Mouse (Mus musculus): ENCODE results near the gene Cd300ld2. TPM values are rescaled to one million over a fixed set of nuclear protein-coding genes. Genes with fewer than 3 reads are reported as not detected.

Gene Cd300ld2
- polyA plus RNA-seq, 1 experiment from 2014 or later = not detected

GRCm38 (mm10) chr11:115001474-115002040, 14.4 kb downstream of the Cd300ld2 start, which contains the start of gene Cd300c2:
Gene Cd300c2 (minus strand): TSS chr11:115001880.
- H3K4me2 ChIP-seq (replicated peaks) = no peak within 1 kb of the TSS
- H3K9me3 ChIP-seq = no peaks in the 10 kb centered on the region
- H3K9ac ChIP-seq (replicated peaks) = no peak within 1 kb of the TSS
- no peak for ATAC-seq (ENCODE audit: low FRiP score, low read depth)
- H3K4me3 ChIP-seq = no peak within 1 kb of the TSS
- H3K27ac ChIP-seq (replicated peaks) = no peak within 1 kb of the TSS
- no peaks in the 10 kb centered on the region for H3K4me1 ChIP-seq
- 91% methylated on average over 7 of the region's 7 CpGs for WGBS
- no peaks in the 10 kb centered on the region for H3K36me3 ChIP-seq
- H3K27me3 ChIP-seq = no peaks in the 10 kb centered on the region

GRCm38 (mm10) chr11:114989793-114990192, 26.2 kb downstream of the Cd300ld2 start, which contains the start of gene Cd300ld:
Gene Cd300ld (minus strand): TSS chr11:114989922.
- no peak within 1 kb of the TSS for H3K27ac ChIP-seq (replicated peaks)
- no peaks in the 10 kb centered on the region for H3K9me3 ChIP-seq
- no peak within 1 kb of the TSS for H3K9ac ChIP-seq (replicated peaks)
- 87% methylated on average over 4 of the region's 4 CpGs for WGBS
- H3K4me3 ChIP-seq = no peak within 1 kb of the TSS
- ATAC-seq (ENCODE audit: low FRiP score, low read depth) = no peak
- H3K27me3 ChIP-seq = no peaks in the 10 kb centered on the region
- H3K4me1 ChIP-seq = no peaks in the 10 kb centered on the region
- no peaks in the 10 kb centered on the region for H3K36me3 ChIP-seq
- H3K4me2 ChIP-seq (replicated peaks) = no peak within 1 kb of the TSS

GRCm38 (mm10) chr11:114981866-114982265, 34.1 kb downstream of the Cd300ld2 start:
- no peak overlapping the region for H3K4me2 ChIP-seq (replicated peaks)
- H3K36me3 ChIP-seq = no peaks in the 10 kb centered on the region
- H3K9me3 ChIP-seq = peaks cover 15% of the 10 kb centered on the region
- H3K27me3 ChIP-seq = no peaks in the 10 kb centered on the region
- no peak for ATAC-seq (ENCODE audit: low FRiP score, low read depth)
- H3K4me3 ChIP-seq = no peak overlapping the region
- no peak overlapping the region for H3K27ac ChIP-seq (replicated peaks)
- no peaks in the 10 kb centered on the region for H3K4me1 ChIP-seq
- H3K9ac ChIP-seq (replicated peaks) = no peak overlapping the region
- WGBS = 75% methylated on average over 3 of the region's 4 CpGs

GRCm38 (mm10) chr11:114972726-114973125, 43.3 kb downstream of the Cd300ld2 start:
- no peaks in the 10 kb centered on the region for H3K27me3 ChIP-seq
- no peak for ATAC-seq (ENCODE audit: low FRiP score, low read depth)
- H3K36me3 ChIP-seq = no peaks in the 10 kb centered on the region
- H3K4me2 ChIP-seq (replicated peaks) = no peak overlapping the region
- no peak overlapping the region for H3K4me3 ChIP-seq
- no peak overlapping the region for H3K27ac ChIP-seq (replicated peaks)
- 92% methylated on average over 10 of the region's 10 CpGs for WGBS
- H3K9ac ChIP-seq (replicated peaks) = no peak overlapping the region
- H3K9me3 ChIP-seq = peaks cover 20% of the 10 kb centered on the region
- H3K4me1 ChIP-seq = no peaks in the 10 kb centered on the region

- H3K27me3 ChIP-seq = no peaks in the 10 kb centered on the region
- H3K9me3 ChIP-seq = peaks cover 10% of the 10 kb centered on the region; the same call in 1 of the 2 replicates
- no peak within 1 kb of the TSS for H3K9ac ChIP-seq (replicated peaks)
- H3K27ac ChIP-seq (replicated peaks) = no peak within 1 kb of the TSS
- H3K4me3 ChIP-seq = no peak within 1 kb of the TSS
- 85% methylated on average over 9 of the region's 9 CpGs for WGBS
- no peaks in the 10 kb centered on the region for H3K4me1 ChIP-seq
- no peaks in the 10 kb centered on the region for H3K36me3 ChIP-seq
- no peak for ATAC-seq (ENCODE audit: low FRiP score, low read depth)
- H3K4me2 ChIP-seq (replicated peaks) = no peak within 1 kb of the TSS
Measured at GRCm38 (mm10) chr11:114968752-114969207, 47.2 kb downstream of the Cd300ld2 start, which contains the start of gene Cd300c. Gene Cd300c (minus strand): TSS chr11:114969157.

GRCm38 (mm10) chr11:114965182-114965828, 50.7 kb downstream of the Cd300ld2 start:
- Histone ChIP-seq H3K9ac (replicated peaks) (no peak overlapping the region), H3K4me3 (no peak overlapping the region), H3K36me3 (no peaks in the 10 kb centered on the region), H3K27ac (replicated peaks) (no peak overlapping the region), H3K9me3 (no peaks in the 10 kb centered on the region), H3K4me1 (no peaks in the 10 kb centered on the region), H3K4me2 (replicated peaks) (no peak overlapping the region), H3K27me3 (no peaks in the 10 kb centered on the region)
- no peak for ATAC-seq (ENCODE audit: low FRiP score, low read depth)
- 77% methylated on average over 3 of the region's 3 CpGs for WGBS

GRCm38 (mm10) chr11:114960369-114960768, 55.6 kb downstream of the Cd300ld2 start:
- Histone ChIP-seq H3K27ac (replicated peaks) (no peak overlapping the region), H3K4me3 (no peak overlapping the region), H3K9me3 (no peaks in the 10 kb centered on the region), H3K4me1 (no peaks in the 10 kb centered on the region), H3K4me2 (replicated peaks) (no peak overlapping the region), H3K27me3 (no peaks in the 10 kb centered on the region), H3K9ac (replicated peaks) (no peak overlapping the region), H3K36me3 (no peaks in the 10 kb centered on the region)
- ATAC-seq (ENCODE audit: low FRiP score, low read depth) = no peak
- WGBS = 86% methylated on average over 1 of the region's 1 CpGs

Other genes with a start within 250 kb of the Cd300ld2 start
- 61.0 and 68.5 TPM in 2 replicates for gene Btbd17, start 220.2 kb downstream of the Cd300ld2 start, polyA plus RNA-seq (2016; fragmentation: Nextera tagmentation; extraction: Ambion mirVana)
- gene Gpr142, start 217.3 kb downstream of the Cd300ld2 start, polyA plus RNA-seq (2016; fragmentation: Nextera tagmentation; extraction: Ambion mirVana) = not detected in 2 replicates
- 10.4 and 16.8 TPM in 2 replicates for gene Gprc5c, start 165.0 kb downstream of the Cd300ld2 start, polyA plus RNA-seq (2016; fragmentation: Nextera tagmentation; extraction: Ambion mirVana)
- gene Cd300a, start 126.2 kb downstream of the Cd300ld2 start, polyA plus RNA-seq (2016; fragmentation: Nextera tagmentation; extraction: Ambion mirVana) = 0.71 and 0.97 TPM in 2 replicates
- gene Cd300lb, start 81.8 kb downstream of the Cd300ld2 start, polyA plus RNA-seq (2016; fragmentation: Nextera tagmentation; extraction: Ambion mirVana) = 0.08 TPM in 1 of 2 replicates, not detected in the other
- gene Cd300c, start 47.0 kb downstream of the Cd300ld2 start, polyA plus RNA-seq (2016; fragmentation: Nextera tagmentation; extraction: Ambion mirVana) = not detected in 2 replicates
- 0.10 and 0.11 TPM in 2 replicates for gene Cd300ld, start 26.3 kb downstream of the Cd300ld2 start, polyA plus RNA-seq (2016; fragmentation: Nextera tagmentation; extraction: Ambion mirVana)
- 0.85 and 1.2 TPM in 2 replicates for gene Cd300c2, start 14.3 kb downstream of the Cd300ld2 start, polyA plus RNA-seq (2016; fragmentation: Nextera tagmentation; extraction: Ambion mirVana)
- gene Cd300ld4, start 10.8 kb upstream of the Cd300ld2 start, polyA plus RNA-seq (2016; fragmentation: Nextera tagmentation; extraction: Ambion mirVana) = not detected in 2 replicates
- gene Cd300ld5, start 21.6 kb upstream of the Cd300ld2 start, polyA plus RNA-seq (2016; fragmentation: Nextera tagmentation; extraction: Ambion mirVana) = not detected in 2 replicates
- not detected in 2 replicates for gene Cd300ld3, start 32.2 kb upstream of the Cd300ld2 start, polyA plus RNA-seq (2016; fragmentation: Nextera tagmentation; extraction: Ambion mirVana)
- gene Cd300e, start 46.0 kb upstream of the Cd300ld2 start, polyA plus RNA-seq (2016; fragmentation: Nextera tagmentation; extraction: Ambion mirVana) = not detected in 2 replicates
- 1.5 TPM in 2 replicates for gene Rab37, start 75.2 kb upstream of the Cd300ld2 start, polyA plus RNA-seq (2016; fragmentation: Nextera tagmentation; extraction: Ambion mirVana)
- 0.15 and 0.24 TPM in 2 replicates for gene Cd300lf, start 117.8 kb upstream of the Cd300ld2 start, polyA plus RNA-seq (2016; fragmentation: Nextera tagmentation; extraction: Ambion mirVana)
- 34.3 and 34.6 TPM in 2 replicates for gene Slc9a3r1, start 147.1 kb upstream of the Cd300ld2 start, polyA plus RNA-seq (2016; fragmentation: Nextera tagmentation; extraction: Ambion mirVana)
- 7.9 and 9.2 TPM in 2 replicates for gene Tmem104, start 171.3 kb upstream of the Cd300ld2 start, polyA plus RNA-seq (2016; fragmentation: Nextera tagmentation; extraction: Ambion mirVana)
- gene Nat9, start 171.7 kb upstream of the Cd300ld2 start, polyA plus RNA-seq (2016; fragmentation: Nextera tagmentation; extraction: Ambion mirVana) = 18.5 and 19.2 TPM in 2 replicates

All from midbrain, embryonic 12.5 days (tissue).